14 mouse cellular contexts compared by ENCODE assay signal in the genomic region with DNA sequence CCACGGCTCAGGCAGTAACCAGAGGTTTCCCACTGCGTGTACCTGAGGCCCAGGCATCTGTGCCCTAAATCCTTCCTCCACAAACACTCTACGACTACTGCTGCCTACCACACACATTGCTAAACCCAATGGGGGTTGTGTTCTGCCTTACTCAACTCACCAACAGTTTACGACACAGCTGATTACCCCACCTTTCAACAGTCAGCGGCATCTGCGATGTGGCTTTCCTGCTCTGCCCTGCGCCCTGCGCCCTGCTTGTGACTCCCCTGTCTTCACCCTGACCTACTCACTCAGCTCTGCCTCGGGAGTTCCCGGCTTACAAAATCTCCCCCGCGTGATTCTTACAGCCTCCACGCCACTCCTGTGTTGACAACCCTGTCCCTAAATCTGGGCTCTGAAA. TPM values are rescaled to one million over a fixed set of nuclear protein-coding genes. Genes with fewer than 3 reads are reported as not detected.
DNase-seq lines count a peak whose midpoint lies in the region; ATAC-seq and TF ChIP-seq lines count a peak whose summit lies in the region.
"Had no signal": no experiment of that assay in that cellular context is flagged by ENCODE, and none has a peak within 500 bp of the region (broad histone marks: within the 10 kb centered on the region; RNA-seq: fewer than 3 reads in every experiment).

No protein-coding gene starts in this region.

- no peak for TF ChIP-seq POLR2A in olfactory bulb, adult 2 months (IDR thresholded peaks at IDR 0.05; ENCODE audit: insufficient read depth, low read depth, low read length)

- no peaks in the 10 kb centered on the region for H3K36me3 ChIP-seq in neural tube, embryonic 15.5 days
- H3K36me3 ChIP-seq in heart, embryonic 11.5 days (ENCODE audit: control insufficient read depth, insufficient read depth, low read length) = no peaks in the 10 kb centered on the region
- H3K36me3 ChIP-seq: embryonic facial prominence, embryonic 15.5 days; midbrain, embryonic 15.5 days had no signal

- H3K27ac ChIP-seq in olfactory bulb, adult 2 months (ENCODE audit: insufficient read depth, low read depth, low read length) = peak overlapping the region; percentile 1; the same call in 1 of the 2 replicates
- H3K27ac ChIP-seq in neural tube, embryonic 15.5 days (replicated peaks) = no peak overlapping the region
- H3K27ac ChIP-seq in heart, embryonic 11.5 days (ENCODE audit: low read depth, low read length) = no peak overlapping the region
- H3K27ac ChIP-seq: embryonic facial prominence, embryonic 15.5 days had no signal

- H3K4me3 ChIP-seq in olfactory bulb, adult 2 months (ENCODE audit: insufficient read depth, low read depth, low read length) = no peak overlapping the region
- H3K4me3 ChIP-seq in neural tube, embryonic 15.5 days (replicated peaks) = no peak overlapping the region
- no peak overlapping the region for H3K4me3 ChIP-seq in heart, embryonic 11.5 days (ENCODE audit: low read depth, low read length)
- H3K4me3 ChIP-seq: embryonic facial prominence, embryonic 15.5 days; midbrain, embryonic 15.5 days had no signal

- H3K27me3 ChIP-seq in neural tube, embryonic 15.5 days (replicated peaks) = no peaks in the 10 kb centered on the region
- no peaks in the 10 kb centered on the region for H3K27me3 ChIP-seq in heart, embryonic 11.5 days (ENCODE audit: control insufficient read depth, insufficient read depth, low read length)
- H3K27me3 ChIP-seq: embryonic facial prominence, embryonic 15.5 days; midbrain, embryonic 15.5 days had no signal

- no peak for TF ChIP-seq CTCF in olfactory bulb, adult 2 months (IDR thresholded peaks at IDR 0.05; ENCODE audit: insufficient read depth, low read depth, low read length)

- peak; percentile 58 to 73 for DNase-seq in spleen, postnatal 4 days (ENCODE audit: low spot score in 2 of 2)
- DNase-seq in spleen, adult 18-20 months = no peak
- DNase-seq in lung, postnatal 10 days = peak; percentile 31
- no peak for DNase-seq in right cerebral cortex, postnatal 4 days
- DNase-seq: cerebellum, postnatal 36 days; heart, postnatal 14 days; kidney, postnatal 36 days; layer of hippocampus, postnatal 36 days had no signal

- H3K4me2 ChIP-seq in neural tube, embryonic 15.5 days = no peak overlapping the region
- no peak overlapping the region for H3K4me2 ChIP-seq in heart, embryonic 11.5 days
- H3K4me2 ChIP-seq: embryonic facial prominence, embryonic 15.5 days; midbrain, embryonic 15.5 days had no signal

- 87% methylated on average over 13 of the region's 13 CpGs for WGBS in olfactory bulb, adult 2 months
- whole genome bisulfite sequencing in neural tube, embryonic 15.5 days = 61% methylated on average over 13 of the region's 13 CpGs
- 55% methylated on average over 13 of the region's 13 CpGs for WGBS in heart, embryonic 11.5 days (ENCODE audit: insufficient replicate concordance)

- peaks cover 5% of the 10 kb centered on the region for H3K4me1 ChIP-seq in olfactory bulb, adult 2 months (ENCODE audit: control insufficient read depth, insufficient read depth, low read length)
- H3K4me1 ChIP-seq in neural tube, embryonic 15.5 days = peaks cover 20% of the 10 kb centered on the region
- no peaks in the 10 kb centered on the region for H3K4me1 ChIP-seq in heart, embryonic 11.5 days (ENCODE audit: control insufficient read depth, insufficient read depth, low read length)

- H3K9ac ChIP-seq in neural tube, embryonic 15.5 days (replicated peaks) = no peak overlapping the region
- no peak overlapping the region for H3K9ac ChIP-seq in heart, embryonic 11.5 days (ENCODE audit: low read depth, low read length)
- H3K9ac ChIP-seq: embryonic facial prominence, embryonic 15.5 days; midbrain, embryonic 15.5 days had no signal

- H3K9me3 ChIP-seq in neural tube, embryonic 15.5 days (replicated peaks) = no peaks in the 10 kb centered on the region
- no peaks in the 10 kb centered on the region for H3K9me3 ChIP-seq in heart, embryonic 11.5 days (replicated peaks; ENCODE audit: control insufficient read depth, low read length)
- H3K9me3 ChIP-seq: embryonic facial prominence, embryonic 15.5 days; midbrain, embryonic 15.5 days had no signal

- peak; percentile 73 for ATAC-seq in granulocyte monocyte progenitor cell, adult 5-6 weeks (replicated peaks; ENCODE audit: poor library complexity, severe bottlenecking)
- no peak for ATAC-seq in neural tube, embryonic 15.5 days (ENCODE audit: low FRiP score)
- no peak for ATAC-seq in heart, embryonic 11.5 days (replicated peaks; ENCODE audit: insufficient number of reproducible peaks, low FRiP score, low TSS enrichment)
- ATAC-seq: midbrain, embryonic 15.5 days had no signal

RNA-seq across cellular contexts. Expression of gene Sgms2, which starts 16.7 kb away (rescaled TPM):
- total RNA-seq in granulocyte monocyte progenitor cell, adult 5-6 weeks (2014; fragmentation: Nextera tagmentation) = 35.8 and 38.3 TPM in 2 replicates
- 46.4 and 53.1 TPM in 2 replicates for total RNA-seq in granulocyte monocyte progenitor cell, adult 5-6 weeks (2017)
- polyA plus RNA-seq in olfactory bulb, adult 2 months (2012; ENCODE audit: insufficient read depth, insufficient read length, low replicate concordance, missing spikeins) = not detected in 2 replicates
- 1.8 and 3.7 TPM in 2 replicates for polyA plus RNA-seq in neural tube, embryonic 15.5 days (2015; fragmentation: Nextera tagmentation; extraction: Ambion mirVana)
- polyA plus RNA-seq in heart, embryonic 11.5 days (2014; fragmentation: Nextera tagmentation; extraction: Ambion mirVana) = 1.1 and 1.3 TPM in 2 replicates

Comparison
In these comparisons a context has a peak if more than half of its experiments do, and no peak if none do; other contexts are left out.
1. DNase-seq: peak in spleen, postnatal 4 days (2 of 2) and lung, postnatal 10 days (single experiment); none in spleen, adult 18-20 months (0 of 2) and right cerebral cortex, postnatal 4 days (single experiment).